Mouse (Mus musculus) CD8-positive naive resting alpha-beta T cell, adult 2 months (primary cell): ENCODE measurements around the gene Apol7e.
"Not testable (repeated sequence)": the region's sequence is repeated elsewhere in the genome, so short reads cannot be mapped to it uniquely, and the experiment has no call there.

Experiments used
- DNase-seq, 2 experiments: peaks; one replicate each; pipeline ENCODE4 v3.0.0; 2022; ENCODE audit warnings: low read depth in 2 of 2, low spot score in 2 of 2

The Apol7e gene

DNA sequence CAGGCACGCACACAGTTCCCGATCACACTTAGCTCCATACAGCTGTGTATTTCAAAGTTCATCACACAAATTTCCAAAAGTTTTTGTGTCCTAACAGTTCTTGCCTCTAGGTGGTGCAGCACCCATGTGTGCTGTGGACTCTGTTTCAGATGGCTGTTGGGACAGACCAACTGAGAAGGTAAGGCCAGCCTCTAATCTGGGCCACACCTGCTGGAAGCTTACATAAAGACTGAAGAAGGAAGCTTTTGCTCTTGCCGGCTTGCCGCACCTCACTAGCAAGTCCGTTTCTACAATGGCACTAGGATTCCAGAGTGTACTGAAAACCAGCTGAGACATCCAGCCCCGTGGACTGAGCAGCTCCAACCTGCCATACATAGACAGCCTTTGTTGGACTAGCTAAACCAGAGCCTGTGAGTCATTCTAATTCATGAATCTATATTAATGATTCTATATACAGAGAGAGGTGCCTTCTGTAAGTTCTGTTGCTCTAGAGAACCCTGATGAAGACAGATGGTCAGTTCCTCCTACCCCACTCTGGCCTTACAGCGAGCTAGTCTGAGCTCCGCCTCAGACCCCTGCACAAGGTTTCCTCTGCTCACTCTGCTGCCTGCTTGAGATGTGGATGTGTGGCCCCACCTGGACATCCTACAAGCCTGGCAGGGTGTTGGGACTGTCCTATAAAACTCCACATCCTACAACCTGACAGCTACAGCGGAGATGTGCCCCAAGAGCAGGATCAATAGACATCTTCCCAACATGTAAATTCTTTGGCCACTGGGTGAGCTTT is 42.0 kb downstream of the Apol7e start:
- no peak for DNase-seq

DNA sequence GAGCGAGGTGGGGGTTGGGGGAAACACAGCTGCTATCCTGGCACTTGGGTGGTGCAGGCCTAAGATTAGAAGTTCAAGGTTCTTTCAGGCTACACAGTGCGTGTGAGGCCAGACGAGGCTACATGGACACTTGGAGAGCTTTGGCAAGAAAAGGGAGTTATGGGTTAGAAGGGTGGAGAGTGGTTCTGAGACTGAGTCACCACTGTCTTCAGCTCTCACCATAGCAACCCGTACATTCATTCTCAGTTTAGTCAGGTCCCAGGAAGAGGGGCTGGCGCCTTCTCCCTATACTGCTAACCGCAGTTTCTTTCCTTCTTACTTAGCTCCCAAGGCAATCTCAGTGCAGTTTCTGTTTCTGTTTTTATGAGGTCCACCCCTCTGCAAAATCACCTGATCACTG is 42.9 kb downstream of the Apol7e start:
- DNase-seq, result not testable (repeated sequence)

DNA sequence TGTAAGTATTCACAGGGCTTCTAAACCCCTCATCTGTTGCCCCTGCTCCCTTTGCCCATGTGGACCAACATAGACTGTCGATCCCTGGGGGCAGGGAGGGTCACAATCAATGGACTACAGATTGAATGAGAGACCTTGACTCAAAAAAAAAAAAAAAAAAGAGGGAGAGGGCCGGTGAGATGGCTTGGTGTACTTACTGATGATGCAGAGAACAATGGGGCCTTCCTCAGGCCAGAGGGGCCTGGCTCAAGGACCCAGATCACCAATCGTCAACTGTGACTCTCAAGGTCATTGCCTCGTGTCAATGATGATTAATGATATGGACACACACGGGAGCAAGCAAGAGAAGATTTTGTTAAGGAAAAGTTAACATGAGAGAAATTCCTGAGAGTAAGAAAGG is 46.0 kb downstream of the Apol7e start:
- DNase-seq, result no peak

DNA sequence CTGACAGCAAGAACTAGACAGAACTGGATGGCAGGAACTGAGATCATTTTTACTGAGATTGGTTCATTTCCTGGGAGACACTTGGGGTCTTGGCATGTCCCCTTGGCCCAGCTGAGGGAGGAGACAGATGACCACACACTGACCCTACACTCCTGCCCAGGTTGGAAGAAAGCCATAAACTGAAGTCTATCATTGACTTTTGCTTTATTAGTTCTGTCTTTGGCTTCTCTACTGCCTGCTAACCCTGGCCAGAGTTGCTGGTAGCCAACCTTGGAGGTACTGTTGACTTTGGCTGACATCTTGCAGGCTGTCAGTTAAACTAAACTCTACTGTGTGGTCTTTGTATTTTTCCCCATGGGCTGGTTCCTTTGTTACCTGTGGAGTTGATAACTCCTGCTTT is 46.4 kb downstream of the Apol7e start:
- no peak for DNase-seq

DNA sequence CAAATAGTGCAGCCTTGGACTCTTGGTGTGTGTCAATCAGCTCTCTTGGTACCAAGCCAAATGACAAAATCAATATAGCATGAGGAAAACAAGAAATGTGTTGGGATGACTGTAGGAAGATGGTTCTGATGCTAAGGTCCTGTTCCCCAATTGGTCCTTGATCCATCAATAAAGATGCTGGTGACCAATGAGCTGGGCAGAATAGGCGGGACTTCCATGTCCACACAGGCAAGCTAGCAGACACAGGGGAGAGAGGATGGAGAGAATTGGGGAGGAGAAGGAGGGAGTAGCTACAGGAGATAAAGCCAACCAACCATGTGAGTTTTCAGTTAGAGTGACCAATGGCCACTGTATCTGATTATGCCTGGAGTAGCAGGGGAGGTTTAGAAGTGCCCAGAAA is 47.7 kb downstream of the Apol7e start:
- no peak for DNase-seq

DNA sequence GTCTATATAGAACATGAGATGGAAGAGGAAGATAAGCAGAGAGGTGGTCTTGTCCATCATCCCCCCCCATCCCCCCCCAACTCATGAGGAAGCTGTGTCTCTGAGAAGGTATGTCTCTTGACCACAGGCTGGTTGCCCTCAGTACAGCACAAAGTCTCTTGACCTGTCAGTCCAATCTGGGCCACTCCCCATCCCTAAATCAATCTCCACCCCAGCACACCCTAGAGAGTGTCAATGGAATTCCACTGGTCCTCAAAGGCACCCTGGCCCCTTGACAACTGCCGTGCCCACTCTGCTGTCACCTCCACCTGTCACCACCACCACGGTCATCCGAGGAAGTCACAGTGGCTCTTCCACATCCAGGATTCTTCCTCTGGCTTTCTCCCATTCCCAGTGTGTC is 49.8 kb downstream of the Apol7e start:
- DNase-seq, result no peak

DNA sequence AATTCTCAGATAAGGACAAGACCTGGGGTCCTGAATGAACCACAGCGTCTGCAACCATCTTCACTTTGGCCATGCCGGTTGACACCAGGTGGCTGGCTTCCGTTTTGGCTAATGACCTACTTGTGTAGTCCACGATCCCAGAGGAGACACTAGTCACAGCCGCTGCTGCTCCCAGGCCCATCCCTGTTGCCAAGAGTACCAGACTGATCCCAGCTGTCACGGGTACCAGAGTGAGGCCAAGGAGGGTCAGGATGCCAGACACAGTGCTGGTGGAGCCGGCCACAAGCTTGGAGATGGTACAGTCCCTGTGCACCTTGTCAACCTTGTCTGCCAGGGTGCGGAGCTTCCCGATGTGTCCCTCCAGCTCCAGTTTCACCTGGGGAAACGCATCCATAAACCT is 51.1 kb downstream of the Apol7e start:
- no peak for DNase-seq

DNA sequence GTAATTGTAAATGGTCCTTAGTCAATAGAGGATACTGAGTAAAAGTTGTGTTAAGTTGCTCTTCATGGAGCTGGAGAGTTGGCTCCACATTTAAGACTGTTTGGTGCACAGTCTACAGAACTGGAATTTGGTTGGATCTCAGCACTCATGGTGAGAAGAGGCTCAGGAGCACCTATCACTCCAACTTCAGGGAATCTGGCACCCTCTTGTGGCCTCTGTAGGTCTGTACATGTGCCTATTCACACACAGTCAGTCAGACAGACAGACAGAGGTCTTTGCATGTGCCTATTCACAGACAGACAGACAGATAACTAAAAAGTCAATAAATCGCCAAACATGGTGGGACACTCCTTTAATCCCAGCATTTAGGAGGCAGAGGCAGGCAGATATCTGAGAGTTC is 51.8 kb downstream of the Apol7e start:
- DNase-seq, result peak; percentile 53 to 68

DNA sequence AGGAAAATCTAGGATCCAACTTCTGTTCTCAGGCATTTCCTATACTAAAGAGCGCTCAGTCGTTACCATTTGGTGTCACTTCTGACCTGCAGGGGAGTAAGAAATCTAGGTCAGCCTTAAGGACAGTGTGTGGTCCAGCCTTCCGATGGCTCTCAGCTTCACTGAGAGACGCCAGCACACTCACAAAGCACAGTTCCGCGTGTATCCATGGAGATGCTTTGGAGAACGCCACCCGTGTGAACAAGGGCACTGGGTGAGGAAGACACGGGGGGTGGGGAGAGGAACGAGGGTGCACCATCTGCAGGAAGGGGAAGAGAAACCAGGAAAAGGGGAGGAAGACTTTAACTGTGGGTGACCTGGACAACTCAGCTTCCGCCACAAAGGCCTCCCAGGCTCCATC is 53.8 kb downstream of the Apol7e start:
- no peak for DNase-seq

DNA sequence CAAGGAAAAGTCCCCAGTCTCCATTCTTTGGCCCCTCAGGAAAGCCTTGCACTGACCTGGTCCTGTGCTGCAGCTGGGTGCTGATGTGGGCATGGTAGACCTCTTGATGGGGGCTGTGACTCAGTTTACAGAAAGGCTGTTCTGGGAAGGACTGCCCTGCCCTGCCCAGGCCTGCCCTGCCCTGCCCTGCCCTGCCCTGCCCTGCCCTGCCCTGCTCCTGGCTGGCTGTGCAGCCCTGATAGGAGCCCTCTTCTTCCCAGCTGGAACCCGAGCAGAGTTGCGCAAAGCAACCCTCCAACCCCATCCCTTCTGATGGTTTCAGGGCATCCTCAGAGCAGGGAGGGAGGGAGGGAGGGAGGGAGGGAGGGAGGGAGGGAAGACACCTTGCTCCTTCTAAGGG is 56.5 kb downstream of the Apol7e start:
- DNase-seq, result no peak

DNA sequence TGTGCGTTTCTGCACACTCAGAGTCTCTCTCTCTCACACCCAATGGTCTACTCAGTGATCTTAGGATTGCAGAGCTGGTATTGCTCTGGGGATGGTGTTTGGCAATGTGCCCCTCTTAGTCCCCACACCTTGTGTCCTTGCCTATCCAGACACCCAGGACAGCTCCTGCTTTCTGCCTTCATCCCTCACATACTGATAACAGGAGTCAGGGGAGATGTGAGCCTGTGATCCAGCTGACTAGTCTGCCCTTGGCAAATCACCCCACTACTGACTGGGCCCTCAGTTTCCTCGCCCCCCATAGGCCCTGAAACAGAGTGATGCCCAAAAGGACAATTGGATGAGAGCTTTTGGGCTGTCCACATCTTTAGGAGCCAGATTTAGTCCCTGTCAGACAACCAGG is 57.4 kb downstream of the Apol7e start:
- DNase-seq, result no peak

DNA sequence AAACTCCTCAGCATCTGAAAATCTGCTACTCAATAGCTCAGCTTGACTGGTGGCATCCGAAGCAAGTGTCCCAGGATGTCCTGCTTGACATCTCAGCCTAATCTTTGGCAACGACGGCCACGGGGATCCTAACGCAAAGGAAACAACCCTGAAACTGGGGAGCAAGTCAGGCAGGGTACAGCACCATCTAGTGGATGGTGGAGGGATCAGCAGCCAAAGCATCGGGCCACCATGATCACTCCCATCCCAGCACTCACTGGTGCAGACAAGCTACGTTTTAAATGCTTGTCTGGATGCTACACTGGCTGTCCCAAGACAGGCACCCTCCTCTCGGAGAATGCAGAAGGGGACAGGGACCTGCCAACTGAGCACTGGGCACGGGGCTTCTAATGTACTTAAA is 58.2 kb downstream of the Apol7e start, which contains the start of gene Apol8:
Gene Apol8 (minus strand): TSS at position 156 of the 400 bp plus-strand sequence.
- DNase-seq, result peak; percentile 70 to 75

DNA sequence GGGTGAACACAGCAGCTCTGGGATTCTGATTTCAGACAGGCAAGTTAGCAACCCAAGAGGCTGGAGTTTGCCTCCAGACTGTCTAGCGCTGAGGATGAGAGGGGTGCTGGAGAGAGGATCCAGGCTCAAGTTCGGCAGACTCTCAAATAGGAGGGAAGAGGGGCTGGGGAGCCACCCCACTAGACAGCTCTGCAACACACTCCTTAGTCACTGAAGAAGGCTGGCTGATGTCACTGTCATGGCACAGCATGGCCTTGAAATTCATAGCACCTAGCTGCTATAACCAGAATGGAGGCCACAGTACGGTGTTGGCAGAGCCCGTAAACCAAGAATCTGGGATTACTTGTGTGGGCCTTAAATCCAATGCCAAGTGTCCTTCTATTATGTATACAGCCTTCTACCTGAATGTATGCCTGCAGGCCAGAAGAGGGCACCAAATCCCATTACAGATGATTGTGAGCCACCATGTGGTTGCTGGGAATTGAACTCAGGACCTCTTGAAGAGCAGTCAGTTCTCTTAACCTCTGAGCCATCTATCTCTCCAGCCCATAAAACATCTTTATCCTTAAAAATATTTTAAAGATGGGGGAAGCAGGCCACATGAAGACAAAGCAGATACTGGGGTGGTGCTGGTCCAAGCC is 59.0 kb downstream of the Apol7e start:
- no peak for DNase-seq

DNA sequence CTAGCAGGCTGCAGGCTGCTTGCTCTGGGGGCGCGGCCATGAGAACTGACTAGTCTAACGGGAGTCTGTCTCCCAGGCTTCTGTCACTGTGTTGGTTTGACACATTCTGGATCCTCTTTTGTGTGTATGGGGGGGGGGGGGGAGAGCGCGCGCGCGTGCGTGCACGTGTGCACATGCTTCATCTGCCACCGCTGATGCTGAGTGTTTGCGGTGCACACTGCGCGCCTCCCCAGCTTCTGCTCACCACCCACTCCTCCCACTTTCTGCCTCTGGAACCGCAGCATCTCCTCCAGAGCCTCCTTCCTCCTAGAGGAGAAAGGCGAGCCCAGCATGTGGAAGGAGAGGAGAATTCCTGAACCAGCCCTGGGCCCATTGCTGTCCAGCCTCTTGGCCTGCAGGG is 61.4 kb downstream of the Apol7e start:
- no peak for DNase-seq

DNA sequence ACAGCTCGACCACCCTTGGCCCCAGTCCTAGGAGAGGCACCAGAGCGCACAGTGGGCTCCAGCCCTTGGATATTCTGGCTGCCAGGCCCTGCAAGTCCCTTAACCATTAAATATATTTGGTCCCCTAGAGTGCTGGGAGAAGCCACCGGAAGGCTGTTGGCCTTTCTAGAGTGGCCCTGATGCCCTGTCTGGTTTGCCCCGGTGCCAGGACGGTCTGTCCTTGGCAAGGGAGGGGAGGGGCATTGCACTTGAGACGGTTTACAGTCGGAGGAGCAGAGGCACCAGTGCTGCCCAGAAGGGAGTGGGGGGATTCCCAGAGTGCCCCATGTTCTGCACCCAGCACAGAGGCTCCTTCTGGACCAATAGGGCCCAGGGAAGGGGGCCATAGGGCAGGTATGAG is 62.4 kb downstream of the Apol7e start:
- no peak for DNase-seq

DNA sequence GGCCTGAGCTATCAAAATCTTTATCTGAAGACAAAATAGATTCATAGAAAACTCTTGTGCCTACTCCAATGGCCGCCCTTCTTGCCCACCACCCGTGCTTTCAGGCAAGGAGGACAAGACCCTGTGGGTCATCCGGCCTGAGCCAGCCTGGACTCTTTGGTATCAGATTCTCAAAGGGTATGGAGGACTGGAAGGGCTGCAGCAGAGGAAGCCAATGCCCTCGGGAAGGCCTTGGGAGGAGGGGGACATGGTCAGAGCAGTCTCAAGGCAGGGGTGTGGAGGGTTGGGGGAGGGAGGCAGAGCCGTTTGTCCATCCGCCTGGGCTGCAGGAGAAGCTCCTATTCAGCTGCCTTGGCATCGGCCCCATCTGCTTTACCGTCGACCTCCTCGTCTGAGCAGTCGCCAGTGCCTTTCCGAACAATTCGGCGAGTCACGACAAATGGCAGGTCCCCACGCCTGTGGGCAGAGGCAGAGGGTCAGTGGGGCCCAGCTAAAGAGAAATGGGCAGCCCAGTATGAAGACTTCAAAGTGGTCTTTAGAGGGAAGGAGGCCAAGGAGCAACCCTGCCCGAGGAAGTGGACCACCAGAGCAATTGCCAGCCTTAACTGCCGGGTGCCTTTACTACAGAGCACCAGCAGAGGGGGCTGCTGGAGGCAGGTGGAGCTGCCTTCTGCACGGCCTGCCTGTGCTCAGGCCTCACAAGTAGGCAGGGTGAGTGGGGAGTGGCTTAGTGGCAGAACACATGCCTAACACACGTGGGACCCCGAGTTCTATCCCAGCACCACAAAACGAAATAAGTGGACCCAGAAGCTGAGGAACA is 63.1 kb downstream of the Apol7e start:
- peak; percentile 55 to 64 for DNase-seq

DNA sequence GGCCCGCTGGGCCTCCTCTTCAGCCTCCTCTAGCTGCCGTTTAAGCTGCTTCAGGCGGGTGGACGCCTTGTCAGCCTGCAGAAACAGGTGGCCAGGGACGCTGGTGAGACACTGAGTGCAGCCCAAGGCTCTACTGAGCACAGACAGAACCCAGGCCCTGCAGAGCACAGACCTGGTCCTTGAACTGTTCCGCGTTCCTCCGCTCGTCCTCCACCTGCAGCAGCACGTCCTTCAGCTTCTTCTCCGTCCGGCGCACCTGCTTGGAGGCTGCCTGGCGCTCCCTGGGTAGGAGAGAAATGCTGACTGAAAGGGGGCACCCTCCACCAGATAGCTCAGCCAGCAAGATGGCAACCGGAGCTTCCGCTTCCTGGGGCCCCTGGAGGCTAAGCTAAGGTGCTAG is 64.4 kb downstream of the Apol7e start:
- DNase-seq, result no peak

DNA sequence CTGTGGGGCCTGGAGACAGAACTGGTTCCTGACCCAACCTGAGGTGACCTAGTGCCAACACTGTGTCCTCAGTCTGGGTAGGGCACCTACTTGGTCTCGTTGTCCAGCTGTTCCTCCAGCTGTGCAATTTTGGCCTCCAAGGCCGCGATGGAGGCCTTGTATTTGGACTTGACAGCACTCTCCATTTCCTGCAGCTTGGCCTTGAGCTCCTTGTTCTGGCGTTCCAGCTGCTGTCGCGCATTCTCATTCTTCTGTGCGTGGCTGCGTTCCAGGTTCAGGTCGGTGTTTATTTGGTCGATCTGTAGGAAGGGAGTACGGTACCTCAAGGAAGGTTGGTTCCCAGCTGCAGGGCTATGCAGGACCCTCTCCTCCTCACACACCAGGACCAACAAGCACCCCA is 65.0 kb downstream of the Apol7e start:
- DNase-seq, result no peak

DNA sequence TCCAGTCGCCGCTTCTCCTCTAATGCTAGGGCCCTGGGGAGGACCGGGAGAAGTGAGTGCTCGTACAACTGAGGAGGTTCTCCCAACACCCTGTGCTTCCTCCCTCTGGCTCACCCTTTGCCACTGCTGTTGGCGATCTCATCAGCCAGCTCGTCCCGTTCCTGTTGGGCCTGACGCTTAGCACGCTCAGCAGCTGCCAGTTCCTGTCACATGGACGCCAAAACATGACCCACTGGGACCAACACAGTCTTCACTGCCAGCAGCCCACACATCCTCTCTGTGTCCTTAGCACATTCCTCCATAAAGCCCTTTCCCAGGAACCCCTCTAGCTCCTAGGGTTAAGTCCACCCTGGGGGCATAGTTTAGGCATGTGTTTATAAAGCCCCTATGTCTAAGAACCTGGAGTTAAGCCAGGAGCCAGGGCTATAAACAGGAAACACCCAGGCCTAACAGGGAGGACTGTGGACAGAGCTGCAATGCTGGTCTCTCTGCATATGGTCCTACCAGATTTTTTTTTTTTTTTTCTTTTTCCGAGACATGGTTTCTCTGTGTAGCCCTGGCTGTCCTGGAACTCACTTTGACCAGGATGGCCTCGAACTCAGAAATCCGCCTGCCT is 65.8 kb downstream of the Apol7e start:
- DNase-seq, result no peak

DNA sequence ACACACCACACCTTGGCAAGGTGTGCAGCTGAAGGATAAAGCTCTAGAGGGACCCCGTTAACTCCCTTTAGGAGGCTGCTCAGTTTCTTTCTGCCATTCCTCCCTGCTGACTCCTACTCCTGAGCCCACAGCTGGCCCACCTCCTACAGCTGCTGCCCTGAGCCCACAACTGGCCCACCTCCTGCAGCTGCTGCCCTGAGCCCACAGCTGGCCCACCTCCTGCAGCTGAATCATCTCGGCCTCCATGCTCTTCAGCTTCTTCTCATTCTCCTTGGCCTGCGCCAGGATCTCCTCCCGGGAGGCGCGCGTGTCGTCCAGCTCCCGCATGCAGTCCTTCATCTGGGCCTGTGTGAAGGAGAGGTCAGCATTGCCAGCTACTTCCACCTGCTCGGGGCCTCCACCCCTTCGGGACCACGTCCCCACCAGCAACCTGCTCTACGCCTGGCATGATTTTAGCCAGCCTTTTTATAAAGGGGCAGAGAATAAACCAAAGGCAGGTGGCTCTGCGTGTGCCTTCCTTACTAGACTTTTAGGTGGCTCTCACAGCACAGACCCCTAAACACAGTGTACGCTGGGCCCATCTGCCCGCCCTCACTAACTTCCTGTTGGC is 66.9 kb downstream of the Apol7e start:
- DNase-seq, result no peak

DNA sequence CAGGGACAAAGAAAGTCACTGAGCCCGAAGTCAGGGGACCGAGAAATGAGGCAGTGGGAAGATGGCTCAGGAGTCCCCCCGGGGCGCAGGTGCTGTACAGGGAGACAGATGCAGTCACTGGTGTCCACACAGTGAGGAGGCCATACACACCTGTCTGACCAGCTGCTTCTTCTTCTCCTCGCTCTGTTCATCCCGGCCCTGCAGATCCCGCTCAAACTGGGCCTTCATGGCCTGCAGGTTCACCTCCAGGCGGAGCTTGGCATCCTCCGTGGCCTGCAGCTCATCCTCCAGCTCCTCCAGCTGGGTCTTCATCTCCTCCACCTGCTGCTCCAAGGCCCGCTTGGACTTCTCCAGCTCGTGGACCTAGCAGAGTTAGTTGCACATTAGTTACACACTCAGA is 68.3 kb downstream of the Apol7e start:
- DNase-seq, result no peak
